Mouse (Mus musculus): ENCODE measurements around the gene Mei4.

The Mei4 gene

DNA sequence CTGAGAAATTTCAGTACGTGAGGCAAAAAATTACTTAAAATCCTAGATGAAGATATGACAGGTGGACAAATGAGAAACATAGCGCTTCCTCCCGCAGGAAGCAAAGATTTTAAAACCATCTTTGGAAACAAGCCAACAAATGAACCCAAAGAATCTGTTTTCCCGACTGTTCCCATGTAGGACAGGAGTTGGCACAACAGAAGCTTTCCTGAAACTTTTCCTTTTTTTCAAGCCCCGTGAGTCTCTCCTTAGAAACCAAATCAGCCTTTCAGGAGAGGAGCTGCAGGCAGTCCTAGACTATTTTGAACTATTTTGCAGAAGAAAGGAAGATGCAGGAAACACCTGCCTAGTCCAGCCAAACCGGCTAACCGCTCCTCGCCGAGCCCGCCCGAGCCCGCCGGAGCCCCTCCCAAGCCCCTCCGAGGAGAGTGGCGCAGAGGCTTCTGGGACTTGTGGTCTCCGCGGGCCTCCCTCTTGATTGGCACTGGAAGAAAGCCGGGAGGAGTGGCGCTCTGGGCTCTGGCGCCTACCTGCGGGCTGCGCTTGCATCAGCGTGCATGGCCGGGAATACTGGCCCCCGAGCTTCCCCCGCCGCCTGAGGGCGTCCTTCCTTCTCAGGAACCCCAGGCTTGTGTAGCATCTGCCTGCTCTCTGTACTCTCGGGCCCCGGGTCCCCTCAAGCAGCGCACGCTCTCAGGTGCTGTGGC, at the start of gene Mei4:
Gene Mei4 (plus strand): TSS at position 490 of the 707 bp plus-strand sequence.
- CTCF ChIA-PET = no interaction called here
- POLR2A ChIA-PET = interaction anchor here in 1 of 4 experiments (1.3 to 1.7 kb wide), 2 partner anchors 12 to 13 kb away, joined by 4 to 5 read pairs; no protein-coding TSS in a partner anchor

DNA sequence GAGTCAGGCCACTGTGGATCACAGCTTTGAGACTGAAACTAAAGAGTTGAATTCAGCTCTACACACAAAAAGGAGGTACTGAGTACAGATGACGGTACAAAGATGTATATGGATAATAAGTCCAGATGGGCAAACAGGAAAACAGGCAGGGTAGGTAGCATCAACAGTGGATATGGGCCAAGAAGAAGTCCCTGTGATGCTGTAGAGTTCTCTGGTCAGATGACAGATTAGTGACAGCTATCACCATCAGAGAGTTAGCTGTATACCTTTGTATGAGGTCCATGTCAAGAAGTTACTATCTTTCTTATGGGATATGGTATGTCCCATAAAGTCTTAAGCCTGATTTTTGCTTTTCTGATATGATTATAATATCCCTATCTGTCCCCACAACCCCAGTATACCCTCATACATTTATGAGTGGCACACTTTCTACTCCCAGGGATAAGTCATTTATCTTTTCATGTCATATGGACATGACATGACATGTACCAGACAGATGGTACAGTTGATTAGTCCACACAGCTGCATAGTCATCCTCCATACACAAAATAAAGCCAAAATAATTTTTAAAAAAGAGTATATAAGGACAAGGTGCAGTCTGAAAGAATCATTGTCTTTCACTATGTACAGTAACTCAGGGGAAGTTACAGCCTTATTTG, 43.6 kb upstream of the Mei4 start:
- CTCF ChIA-PET = no interaction called here

DNA sequence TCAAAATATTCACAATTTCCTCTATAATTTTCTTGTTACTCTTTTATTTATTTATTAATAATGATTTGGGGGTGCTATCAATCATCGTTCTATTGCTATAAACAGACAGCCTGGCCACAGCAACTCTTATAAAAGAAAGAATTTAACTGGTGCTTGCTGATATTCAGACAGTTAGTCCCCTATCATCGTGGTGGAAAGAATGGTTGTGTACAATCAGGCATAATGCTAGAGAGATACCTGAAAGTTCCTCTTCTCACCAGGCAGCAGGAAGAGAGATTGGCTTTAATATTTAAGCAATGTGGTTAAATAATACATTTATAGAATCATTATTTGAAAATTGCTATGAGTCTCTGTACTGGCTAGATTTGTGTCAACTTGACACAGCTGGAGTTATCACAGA, 35.9 kb upstream of the Mei4 start:
- ChIA-PET POLR2A (no interaction called here), CTCF (no interaction called here)

More for the DNA sequence above, 43.6 kb upstream of the Mei4 start:
- POLR2A ChIA-PET = no interaction called here

DNA sequence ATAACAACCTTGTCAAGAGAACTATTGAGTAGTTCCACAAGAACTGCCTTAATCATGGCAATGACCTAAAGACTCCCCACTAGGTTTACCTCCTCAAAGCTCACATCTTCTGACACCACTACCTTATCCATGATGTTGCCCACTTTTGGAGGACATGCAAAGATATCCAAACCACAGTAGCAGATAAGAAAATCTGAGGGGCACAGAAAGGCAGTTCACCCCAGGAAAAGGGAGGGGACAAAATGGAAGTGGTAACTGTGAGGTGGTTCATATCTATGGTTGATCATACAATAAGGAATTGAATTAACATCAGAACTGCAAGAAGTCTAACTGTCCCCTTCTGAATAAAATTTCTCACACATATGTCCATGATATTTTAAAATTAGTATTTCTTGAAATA, 29.4 kb upstream of the Mei4 start:
- CTCF ChIA-PET = no interaction called here
- POLR2A ChIA-PET = interaction anchor here in 1 of 4 experiments (0.6 kb wide), 1 partner anchor 20 kb away, joined by 3 read pairs; no protein-coding TSS in a partner anchor

DNA sequence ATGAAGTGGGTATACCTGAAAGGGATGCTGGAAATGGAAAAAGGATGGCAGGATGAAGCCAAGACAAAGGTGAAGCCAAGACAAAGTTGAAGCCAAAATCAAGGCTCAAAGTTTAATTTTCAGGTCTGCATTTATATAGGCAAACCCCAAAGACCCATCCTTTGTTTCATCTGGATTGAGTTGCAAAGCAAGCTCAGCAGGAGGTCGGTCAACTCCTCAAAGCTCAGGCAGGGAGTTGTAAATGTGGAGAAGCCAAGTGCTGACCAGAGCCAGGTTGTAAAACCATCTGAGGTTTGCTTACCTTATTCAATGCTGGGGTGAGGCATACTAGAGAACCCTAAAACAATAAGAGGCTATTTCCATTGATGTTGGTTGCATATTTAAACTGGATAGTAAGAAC, 4.6 kb upstream of the Mei4 start:
- ChIA-PET POLR2A (interaction anchor here in 1 of 4 experiments (0.6 to 1.2 kb wide), 2 partner anchors 87 to 111 kb away, joined by 3 read pairs; no protein-coding TSS in a partner anchor), CTCF (no interaction called here)

DNA sequence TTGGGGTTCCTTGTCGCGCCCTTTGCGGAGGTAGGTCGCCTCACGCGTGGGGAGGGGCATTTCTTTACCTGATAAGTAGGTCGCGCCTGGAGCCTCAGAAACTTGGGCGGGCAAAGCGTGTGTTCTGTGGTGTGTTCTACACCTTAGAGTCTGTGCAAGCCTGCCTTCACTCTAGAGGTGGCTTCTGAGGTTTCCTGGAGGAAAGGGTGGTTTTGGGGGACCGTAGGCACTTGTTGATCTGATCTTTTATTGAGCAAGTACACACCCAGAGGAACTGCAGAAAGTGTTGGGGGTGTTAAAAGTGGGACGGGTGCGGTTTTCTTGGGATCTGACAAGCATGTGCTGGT, 391 bp downstream of the Mei4 start:
- POLR2A ChIA-PET = interaction anchor here in 1 of 4 experiments (1.3 to 1.7 kb wide), 2 partner anchors 11 to 14 kb away, joined by 4 to 5 read pairs; no protein-coding TSS in a partner anchor
- CTCF ChIA-PET = no interaction called here

DNA sequence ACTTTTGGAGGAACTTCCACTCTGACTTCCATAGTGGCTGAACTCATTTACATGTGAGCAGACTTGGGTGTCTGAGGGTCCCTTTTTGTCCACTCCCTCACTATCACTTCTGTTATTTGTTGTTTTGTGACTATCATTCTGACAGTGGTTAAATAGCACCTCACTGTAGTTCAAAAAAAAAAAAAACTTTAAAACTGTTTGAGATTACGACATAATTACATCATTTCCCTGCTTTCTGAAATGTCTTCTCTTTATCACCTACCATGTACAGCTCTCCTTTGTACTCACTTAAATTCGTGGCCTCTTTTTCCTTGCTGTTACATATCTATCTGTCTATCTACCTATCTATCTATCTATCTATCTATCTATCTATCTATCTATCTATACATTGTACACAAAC, 2.6 kb downstream of the Mei4 start:
- POLR2A ChIA-PET = no interaction called here
- CTCF ChIA-PET = interaction anchor here in 1 of 4 experiments (0.6 kb wide), 1 partner anchor 924 kb away, joined by 4 read pairs; no protein-coding TSS in a partner anchor

DNA sequence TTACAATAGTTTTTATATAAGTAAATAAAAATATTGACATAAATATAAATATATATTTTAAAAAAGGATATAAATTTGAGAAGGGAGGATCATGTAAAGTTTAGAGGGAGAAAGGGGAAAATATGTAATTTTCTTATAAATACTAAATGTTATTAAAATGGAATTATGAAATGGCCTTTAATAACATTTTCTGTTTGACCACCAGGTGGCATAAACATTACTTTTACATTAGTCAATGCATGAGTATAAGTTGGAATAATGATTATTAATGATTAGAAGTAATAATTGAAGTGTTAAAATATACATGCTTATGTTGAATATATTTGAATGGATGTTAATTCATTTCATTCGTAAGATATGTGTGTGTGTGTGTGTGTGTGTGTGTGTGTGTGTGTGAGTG, 58.0 kb downstream of the Mei4 start:
- POLR2A ChIA-PET = no interaction called here
- CTCF ChIA-PET = no interaction called here

DNA sequence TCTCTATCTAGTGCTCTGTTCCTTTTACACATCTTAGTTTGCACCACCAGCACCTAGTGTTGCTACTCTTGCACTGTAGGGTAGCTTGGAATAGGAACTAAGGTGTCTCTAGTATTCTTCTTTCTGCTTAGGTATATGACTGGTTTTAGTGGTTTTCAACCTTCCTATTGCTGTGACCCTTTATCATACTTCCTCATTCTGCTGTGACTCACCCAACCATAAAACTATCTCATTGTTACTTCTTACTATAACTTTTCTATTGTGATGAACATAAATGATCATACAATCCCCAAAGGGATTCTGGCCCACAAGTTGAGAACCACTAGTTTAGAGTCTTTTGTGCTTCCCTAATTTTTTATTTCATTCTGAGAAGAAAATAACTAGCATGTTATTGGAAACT, 61.3 kb downstream of the Mei4 start:
- ChIA-PET POLR2A (no interaction called here), CTCF (no interaction called here)

DNA sequence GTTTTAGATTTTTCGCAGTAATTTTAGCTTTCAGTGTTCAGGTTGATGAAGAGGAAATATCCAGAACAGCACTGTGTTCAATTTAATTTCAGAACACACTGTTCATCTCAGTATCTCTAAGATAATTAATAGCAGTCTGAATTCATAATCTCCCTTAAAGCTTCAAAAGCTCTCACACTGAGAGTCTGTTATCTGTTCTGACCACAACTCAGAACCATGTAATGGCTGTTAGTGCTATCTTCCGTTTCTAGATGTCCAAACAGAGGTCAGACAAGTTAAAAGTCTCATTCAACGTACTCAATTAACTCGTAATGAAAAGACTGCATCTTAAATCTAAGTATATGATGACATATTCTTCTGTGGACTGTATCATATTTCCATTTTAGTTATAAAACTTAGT, 77.1 kb downstream of the Mei4 start:
- CTCF ChIA-PET = no interaction called here
- POLR2A ChIA-PET = no interaction called here

DNA sequence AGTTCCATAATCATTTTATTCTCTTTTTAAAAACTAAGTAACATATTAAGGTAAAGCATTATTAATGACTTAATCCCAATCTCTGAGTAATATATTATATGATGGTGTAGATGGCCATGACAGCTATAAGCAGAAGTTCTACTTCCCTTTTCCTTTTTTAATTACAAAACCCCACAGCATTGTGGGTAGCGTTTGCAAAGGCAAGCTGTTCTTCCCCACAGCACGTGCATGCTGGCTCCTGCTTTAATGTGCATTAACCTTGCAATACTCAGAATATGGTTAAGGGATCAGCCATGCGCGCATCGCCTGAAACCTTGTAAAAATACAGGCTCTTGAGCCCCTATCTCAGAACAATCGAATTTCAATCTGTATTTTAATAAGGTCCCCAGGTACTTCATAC, 82.2 kb downstream of the Mei4 start:
- CTCF ChIA-PET = no interaction called here
- POLR2A ChIA-PET = interaction anchor here in 1 of 4 experiments (0.5 kb wide), 1 partner anchor 87 kb away, joined by 3 read pairs; no protein-coding TSS in a partner anchor

DNA sequence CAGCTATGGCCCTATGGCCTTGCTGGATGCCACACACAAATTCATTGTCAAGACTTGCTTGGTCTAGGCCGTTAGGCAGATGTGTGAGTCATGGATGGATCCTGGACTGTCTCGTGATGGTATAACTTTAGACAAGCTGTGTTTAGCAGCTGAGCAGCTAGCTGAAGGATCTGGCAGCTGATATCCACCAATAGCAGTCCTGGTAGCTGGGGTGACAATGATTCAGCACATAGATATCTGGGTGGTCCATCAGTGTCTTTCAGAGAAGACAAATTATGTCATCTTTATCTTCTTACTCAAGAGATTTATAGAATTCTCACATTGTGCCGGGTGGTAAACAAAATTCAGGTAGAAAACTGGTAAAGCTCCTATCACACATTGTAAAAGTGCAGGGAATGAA, 93.4 kb downstream of the Mei4 start:
- CTCF ChIA-PET = no interaction called here

DNA sequence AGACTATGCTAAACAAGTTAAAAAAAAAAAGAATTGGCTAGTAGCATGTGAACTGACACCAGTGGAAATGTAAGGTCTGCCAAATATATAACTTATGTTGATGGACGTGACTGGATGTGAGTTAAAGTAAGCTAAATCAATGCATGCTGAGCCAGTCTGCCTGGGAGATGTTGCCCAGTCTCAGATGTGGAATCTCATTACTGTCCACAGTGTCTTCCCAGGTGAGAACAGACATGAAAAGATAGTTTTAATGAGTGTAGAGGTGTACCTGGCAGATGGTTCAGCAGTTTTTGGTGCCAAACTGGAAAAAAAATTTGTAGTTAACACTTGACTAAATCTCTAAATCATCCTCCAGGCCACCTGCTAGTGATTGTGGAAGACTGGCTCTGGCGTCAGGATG, 94.4 kb downstream of the Mei4 start:
- CTCF ChIA-PET = no interaction called here
- POLR2A ChIA-PET = no interaction called here

More for the DNA sequence above, 93.4 kb downstream of the Mei4 start:
- POLR2A ChIA-PET = interaction anchor here in 1 of 4 experiments (0.7 kb wide), 1 partner anchor 56 kb away, joined by 3 read pairs; no protein-coding TSS in a partner anchor

DNA sequence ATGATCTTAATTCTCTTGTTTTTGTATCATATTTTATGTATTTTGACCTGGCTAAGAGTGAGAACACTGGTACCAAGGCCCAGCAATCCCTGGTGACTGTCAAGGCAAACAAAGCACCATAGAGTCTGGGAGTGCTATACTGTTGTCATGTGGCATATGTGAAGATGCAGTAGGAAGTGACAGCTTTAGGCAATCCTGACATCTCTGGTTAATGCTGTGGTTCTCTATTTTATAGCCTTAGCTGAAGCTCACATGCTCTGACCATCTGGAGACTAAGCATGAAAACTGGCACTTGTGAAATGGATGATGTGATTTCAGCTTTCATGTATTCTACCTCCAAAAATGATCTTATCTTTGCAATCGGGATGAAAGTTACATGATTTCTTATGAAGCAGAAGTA, 103.3 kb downstream of the Mei4 start:
- CTCF ChIA-PET = no interaction called here

DNA sequence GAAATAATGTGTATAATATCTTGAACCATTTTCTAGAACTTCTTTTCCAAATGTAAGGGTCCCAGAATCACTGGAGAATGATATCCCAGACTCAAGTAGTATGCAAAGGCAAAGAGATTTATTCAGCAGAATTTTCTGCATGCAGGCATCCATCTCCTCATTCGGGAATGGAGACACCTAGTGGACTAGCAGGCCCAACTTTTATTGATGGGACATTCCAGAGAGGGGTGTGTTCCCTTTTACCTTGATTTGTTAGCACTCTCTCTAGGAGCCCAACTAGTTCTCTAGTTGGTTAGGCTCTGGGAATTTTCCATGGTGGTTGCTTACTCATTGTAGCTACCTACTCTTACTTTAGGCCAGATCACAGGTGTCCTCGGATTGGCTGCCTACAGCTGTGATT, 105.5 kb downstream of the Mei4 start:
- ChIA-PET CTCF (no interaction called here), POLR2A (interaction anchor here in 1 of 4 experiments (0.9 kb wide), 1 partner anchor 19 kb away, joined by 3 read pairs; no protein-coding TSS in a partner anchor)

More for the DNA sequence above, 103.3 kb downstream of the Mei4 start:
- POLR2A ChIA-PET = no interaction called here

DNA sequence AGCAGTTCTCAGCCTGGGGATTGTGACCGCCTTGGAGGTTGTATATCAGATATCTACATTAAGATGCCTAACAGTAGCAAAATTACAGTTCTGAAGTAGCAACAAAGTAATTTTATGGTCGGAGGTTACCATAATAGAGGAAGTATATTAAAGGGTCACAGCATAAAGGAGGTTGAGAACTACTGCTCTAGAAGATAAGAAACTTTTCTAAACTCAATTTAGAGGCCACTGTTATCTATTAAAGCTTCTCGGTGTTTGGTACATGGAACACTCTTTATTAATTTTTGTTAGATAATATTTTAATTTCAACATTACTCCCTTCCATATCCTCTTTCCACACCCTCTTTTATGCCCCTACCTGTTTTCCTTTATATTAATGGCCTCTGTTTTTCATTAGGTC, 119.0 kb downstream of the Mei4 start:
- POLR2A ChIA-PET = no interaction called here

DNA sequence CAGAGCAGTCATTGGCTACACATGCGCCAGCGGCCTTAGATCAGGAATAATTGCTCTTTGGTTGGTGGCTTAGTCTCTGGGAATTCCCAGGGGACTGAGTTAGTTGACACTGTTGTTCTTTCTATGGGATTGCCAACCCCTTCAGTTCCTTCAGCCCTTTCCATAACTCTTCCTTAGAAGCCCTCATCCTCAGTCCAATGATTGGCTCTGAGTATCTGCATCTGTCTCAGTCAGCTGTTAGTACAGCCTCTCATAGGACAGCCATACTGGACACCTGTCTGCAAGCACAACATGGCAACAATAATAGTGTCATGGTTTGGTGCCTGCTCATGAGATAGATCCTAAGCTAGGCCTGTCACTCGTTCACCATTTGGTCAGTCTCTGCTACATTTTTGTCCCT, 149.5 kb downstream of the Mei4 start:
- ChIA-PET CTCF (no interaction called here), POLR2A (no interaction called here)

More for the DNA sequence above, 119.0 kb downstream of the Mei4 start:
- CTCF ChIA-PET = no interaction called here

DNA sequence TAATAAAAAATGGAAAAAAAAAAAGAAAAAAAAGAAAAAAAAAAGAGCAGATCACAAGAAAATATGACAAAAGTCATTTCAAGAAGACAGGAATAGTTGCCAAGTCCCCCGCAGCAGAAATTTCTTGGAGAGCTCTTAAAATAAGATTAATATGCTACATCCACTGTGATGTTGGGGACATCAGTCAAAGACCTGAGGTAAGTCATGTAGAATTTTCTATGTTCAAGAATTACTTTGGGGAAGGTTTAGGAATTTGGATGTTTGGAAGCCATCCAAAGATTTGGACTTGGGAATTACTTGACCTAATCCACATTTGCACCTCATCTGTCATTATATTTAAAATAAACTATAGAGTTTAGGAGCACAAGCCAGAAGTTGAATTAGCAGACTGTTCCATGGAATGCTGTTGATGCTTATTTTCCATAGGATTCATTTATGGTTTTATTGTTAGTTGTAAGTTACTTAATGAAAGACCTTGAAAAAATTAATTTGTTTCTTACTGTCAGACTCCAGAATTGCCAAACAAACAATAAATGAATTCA, 179.1 kb downstream of the Mei4 start:
- POLR2A ChIA-PET = interaction anchor here in 1 of 4 experiments (0.7 kb wide), 1 partner anchor 11 kb away, joined by 3 read pairs; no protein-coding TSS in a partner anchor
- CTCF ChIA-PET = no interaction called here

DNA sequence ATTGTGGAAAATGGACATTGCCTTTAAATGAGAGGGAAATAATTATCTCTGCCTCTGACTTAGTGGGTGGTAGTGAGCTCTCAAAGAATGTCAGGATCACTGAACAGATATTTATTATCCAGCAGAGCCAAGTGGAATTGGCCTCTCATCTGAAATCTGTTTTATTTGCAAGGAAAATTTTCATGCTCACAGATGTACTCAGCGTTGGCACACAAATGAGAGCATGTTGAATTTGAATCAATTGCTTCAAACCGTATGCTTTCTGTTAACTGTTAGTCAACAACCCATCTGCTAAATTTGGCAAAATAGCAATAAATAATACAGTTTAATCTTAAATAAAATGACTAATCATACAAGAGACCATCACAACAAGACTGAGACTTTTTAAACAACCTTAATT, 181.0 kb downstream of the Mei4 start:
- ChIA-PET POLR2A (no interaction called here), CTCF (no interaction called here)

DNA sequence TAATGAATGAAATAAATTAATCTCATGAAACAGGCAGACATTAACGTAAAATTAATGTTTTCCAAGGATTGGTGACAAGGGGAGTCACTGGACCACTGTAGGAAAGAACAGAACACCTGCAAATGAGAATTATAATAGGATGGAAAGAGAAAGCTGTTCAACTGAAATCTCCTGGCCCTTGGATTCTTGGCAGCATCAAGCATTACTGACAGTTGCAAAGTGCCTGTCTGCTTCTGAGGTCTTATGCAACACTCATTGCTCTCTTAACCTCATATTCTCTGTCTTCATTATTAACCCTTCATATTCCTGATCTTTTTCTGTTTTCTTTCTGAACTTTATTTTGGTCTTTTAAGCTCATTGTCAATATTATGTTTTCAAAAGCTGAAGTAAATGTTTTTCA, 210.4 kb downstream of the Mei4 start:
- POLR2A ChIA-PET = no interaction called here
- CTCF ChIA-PET = no interaction called here

DNA sequence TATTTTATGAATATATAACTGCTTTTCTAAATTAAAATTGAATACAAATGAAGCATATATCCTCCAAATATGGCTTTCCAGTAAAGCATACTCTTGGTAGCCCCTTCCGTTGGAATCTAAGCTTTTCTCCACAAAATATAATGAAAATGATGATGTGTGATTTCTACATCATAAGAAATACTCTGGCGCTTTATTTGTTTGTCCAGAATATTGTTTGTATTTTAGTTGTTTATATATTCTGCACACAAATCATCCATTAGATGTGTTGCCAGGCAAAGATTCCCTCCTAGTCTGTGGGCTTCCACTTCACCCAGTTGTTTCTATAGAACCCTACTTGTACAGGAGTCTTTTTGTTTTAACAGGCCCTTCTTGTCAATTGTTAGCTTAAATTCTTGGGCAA, 211.8 kb downstream of the Mei4 start:
- POLR2A ChIA-PET = no interaction called here
- CTCF ChIA-PET = no interaction called here
